Mouse (Mus musculus) layer of hippocampus, adult 18-20 months (tissue): Measurements from ENCODE around the gene Agpat4. TPM values are rescaled to one million over a fixed set of nuclear protein-coding genes. Genes with fewer than 3 reads are reported as not detected.

Experiments
- DNase-seq, 2 experiments: peaks; one replicate each; pipeline ENCODE4 v3.0.0; 2022; ENCODE audit warnings: low spot score in 2 of 2
- total RNA-seq, 2 experiments: library from RNA; stranded (reverse); gene quantifications; 2 replicates each; pipeline ENCODE4 v1.2.3; 2021

Gene Agpat4
- total RNA-seq, 2 experiments from 2014 or later, result 71.2 to 74.9 TPM

DNA sequence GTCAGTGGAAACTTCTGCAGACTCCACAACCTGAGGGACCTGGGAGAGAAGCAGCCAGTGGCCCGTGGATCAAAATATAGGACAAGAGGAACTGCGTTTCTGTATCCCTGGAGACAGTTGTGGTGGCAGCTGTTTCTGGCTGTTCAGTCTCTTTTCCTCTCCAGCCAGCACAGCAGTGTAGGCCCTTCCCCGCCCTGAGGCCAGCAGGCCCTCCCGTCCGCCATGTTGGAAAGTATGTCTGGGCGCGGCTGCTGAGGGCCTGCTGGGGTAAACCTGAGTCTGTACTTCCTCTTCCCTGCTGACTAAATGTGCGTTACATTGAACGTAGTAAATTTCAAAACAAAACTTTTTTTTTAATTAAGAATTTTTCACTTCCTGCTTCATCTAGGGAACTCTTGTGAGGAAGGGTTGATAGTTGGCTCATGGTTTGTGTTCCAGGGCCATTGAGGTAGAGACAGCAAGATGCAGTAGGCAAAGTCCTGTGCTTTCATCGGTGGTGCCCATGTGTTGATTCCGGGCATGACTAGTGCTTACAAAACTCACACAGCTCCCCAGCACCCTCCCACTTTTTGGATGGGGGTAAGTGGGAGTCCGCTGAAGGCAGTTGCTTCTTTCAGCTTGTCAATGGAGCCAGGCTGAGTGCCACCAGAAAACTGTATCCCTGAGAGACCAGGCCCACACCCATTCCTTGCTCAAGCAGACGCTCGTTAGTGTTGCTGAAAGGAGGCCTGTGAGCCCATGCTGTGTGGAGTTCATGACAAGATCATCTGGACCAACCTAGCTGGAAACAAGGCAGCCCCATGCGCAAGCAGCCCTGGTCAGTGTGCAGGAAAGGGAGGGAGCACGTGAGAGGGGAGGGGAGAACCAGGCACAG, 40.9 kb downstream of the Agpat4 start:
- peak in 1 of 2 experiments; percentile 31 for DNase-seq

DNA sequence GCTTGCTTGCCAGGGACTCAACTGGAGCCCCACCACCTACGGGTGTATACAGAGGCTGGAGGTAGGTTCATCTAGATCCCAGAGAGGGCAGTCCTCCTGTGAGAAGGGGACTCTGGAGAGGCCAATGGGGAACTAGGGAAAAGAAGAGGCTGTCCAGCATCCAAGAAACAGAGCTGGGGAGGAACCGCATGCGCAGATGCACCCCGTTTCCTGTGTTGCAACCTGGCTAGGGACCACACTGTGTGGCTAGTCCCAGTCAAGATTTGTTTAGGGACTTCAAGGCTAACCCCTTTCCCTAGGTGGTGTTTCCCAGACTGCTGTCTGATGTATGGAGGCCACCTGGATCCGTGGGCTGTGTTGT, 41.5 kb downstream of the Agpat4 start:
- no peak for DNase-seq

DNA sequence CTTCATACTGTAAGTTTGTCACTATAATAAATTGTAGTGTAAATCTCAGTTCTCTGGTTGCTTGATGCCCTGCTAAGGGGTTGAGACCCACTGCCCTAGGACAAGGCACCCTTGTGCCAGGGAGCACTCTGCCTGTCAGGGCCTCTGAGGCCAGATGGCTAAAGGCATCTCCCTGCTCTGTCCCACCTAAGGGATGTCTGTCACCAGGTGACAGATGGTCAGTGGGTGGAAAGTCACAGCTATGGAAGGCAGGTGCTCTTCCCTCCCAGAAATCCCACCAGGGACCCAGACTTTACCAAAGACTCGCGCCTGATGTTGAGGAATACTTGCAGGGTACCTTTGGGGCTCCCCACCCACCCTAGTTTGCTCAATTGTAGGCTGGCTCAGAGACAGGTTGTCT, 42.0 kb downstream of the Agpat4 start:
- DNase-seq, result no peak

DNA sequence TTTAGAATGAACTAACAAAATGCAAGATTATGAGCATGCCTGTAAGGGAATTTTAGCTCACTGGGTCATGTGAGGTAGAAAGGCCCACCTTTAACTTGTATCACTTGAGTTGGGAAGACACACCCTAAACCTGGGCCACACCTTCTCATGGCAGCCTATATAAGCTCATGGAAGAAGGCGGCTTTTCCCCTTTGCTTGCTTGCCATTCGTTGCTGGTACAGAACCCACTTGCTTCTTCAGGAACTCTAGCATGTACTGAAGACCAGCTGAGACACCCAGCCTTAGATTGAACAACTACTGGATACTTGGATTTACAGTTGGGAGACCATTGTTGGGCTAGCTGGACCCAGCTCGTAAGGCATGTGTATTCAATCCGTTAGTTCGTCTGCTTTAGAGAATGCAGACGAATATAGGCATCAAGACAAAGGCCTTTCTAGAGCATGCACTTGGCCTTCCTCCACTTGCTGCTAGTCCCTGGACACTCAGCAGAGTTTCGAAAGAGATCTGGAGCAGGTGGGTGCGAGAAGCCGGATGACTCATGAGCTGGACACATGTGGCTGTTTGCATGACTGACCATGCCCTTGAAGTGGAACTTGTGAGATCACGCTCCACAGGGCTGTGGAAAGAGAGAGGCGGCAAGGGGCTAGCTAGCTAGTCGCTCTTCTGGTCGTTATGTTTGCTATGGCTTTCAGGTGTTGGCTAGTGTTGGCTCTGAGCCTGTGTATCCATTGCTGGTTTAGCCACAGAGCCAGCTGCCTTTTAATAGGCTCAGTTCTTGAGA, 42.7 kb downstream of the Agpat4 start:
- DNase-seq, result no peak

DNA sequence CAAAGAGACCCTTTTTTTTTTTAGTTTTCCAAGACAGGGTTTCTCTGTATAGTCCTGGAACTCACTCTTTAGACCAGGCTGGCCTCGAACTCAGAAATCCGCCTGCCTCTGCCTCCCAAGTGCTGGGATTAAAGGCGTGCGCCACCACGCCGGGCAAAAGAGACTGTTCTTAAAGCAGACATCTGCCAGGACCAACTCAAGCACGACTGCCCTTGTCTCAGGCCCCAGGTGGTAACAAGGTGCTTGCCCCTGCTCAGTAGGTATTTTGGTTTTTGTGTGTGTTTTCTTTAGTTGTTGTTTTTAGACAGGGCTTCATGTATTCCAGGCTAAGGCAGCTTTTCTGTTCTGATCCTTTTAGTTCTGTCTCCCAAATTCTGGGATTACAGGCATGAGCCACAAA, 43.4 kb downstream of the Agpat4 start:
- DNase-seq, result no peak

DNA sequence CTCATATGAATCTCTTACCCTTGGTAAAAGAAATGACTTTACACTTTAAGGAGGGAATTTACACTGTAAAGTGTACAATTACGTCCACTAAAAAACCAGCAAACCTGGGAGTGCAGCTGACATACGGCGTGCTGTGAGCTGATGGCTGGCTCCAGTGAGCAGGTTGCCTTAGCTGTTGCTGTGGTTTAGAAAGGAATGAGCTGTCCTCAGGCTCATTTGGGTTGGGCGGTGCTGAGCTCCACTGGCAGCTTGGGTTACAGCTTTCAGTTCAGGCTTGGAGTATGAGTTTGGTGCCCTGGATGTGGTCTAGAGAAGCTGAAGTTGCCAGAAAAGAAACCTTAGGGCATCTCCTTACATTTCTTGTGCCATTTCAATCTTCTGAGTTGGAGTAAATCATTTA, 44.3 kb downstream of the Agpat4 start:
- DNase-seq, result peak in 1 of 2 experiments; percentile 33

DNA sequence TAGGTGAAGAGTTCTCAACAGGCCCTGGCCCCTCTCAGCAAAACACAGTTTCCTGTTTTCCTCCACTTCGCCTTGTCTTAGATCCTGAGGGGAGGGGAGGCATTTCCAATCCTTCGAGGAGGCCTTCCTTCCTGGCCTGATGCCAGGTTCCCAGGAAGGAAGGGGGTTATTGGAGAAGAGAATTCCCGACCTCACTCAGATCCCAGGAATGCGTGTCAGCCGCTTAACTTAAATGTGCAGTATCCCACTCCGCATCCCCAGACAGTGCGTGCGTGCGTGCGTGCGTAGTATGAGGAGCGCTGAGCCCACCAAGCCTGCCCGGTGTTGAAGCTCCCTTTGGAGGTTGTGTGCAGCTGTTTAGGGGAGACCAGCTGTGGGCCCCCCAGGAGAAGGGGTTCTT, 44.9 kb downstream of the Agpat4 start:
- DNase-seq, result no peak

DNA sequence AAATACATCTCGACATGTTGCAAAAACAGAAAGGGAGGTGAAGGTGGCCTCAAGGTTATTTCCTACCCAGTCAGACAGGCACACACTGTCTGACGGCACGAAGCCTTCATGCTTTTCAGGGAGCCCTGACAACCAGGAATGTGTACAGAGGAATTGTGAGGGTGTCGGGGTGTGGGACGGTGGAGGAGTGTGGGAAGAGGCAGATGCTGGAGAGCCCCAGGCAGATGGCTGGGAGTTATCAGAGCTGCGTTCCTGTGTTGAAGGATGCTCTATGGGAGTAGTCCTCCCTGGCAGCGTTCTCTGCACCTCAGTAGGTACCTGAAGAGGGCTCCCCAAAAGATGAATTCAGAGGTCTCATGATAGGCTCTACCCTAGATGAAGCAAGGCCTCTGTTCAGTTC, 45.4 kb downstream of the Agpat4 start:
- peak; percentile 82 to 88 for DNase-seq

DNA sequence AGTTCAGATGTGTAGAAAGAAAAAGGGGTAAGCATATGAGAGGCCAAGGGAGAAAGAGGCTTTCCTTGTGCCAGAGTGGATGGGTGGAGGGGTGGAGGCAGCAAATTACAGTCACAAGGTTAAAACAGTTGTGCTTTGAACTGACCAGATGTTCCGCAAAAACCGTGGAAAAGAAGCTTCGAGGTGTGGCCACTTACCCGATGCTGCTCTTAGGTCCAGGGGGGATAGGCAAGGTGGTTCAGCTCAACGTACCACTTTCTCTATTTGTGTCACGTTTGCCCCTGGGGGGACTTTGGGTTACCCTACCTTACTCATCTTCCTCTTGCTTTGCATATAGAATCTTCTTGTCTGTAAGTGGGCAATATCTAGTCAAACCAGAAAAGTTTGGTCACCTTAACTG, 46.0 kb downstream of the Agpat4 start:
- DNase-seq, result no peak

DNA sequence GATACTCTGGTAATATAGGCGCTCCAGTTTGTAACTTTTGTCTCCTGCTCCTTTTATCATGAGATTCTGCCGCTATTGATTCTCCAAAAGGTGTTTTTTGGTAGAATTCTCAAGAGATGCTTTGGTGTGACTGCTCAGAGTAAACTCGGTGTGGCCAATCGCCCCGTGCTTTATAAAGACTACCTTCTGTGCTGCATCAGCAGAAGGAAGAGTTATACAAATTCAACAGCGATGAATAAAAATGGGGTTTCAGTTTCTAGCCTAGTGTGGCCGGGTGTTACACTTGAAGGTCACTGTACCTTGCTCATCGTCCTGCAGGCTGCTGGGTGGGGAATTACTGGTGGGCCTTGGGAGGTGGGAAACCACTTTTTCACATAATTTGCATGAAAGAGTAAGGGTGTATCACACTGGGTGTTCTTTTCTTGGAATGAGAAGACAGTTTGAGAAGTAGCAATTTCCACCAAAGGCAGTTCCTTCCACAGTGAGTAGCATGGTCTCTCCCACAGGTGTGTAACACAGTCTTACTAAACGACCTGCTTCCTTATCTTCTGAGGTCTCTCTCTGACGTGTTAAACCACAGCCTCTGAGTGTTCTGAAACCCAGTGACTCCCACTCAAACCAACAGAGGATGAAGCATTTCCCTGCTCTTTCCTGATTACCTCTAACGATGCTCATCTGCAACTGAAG, 46.6 kb downstream of the Agpat4 start:
- no peak for DNase-seq

DNA sequence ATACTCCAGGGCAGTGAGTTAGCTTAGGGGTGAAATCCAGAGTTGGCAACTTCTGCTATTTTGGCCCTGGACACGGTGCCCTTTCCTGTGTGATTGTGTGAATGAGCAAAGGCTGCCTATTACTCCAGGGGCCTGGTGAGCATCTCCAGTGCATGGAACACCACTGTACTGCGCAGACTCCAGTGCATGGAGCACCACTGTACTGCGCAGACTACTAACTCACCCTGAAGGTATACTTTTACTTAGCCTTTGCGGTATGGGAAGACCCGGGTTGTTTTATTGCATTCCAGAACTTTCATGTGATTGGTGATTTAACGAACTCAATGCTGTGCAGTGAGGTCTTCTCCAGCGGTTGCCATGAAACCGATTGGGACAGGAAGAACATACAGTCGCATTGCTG, 47.2 kb downstream of the Agpat4 start:
- DNase-seq, result no peak

DNA sequence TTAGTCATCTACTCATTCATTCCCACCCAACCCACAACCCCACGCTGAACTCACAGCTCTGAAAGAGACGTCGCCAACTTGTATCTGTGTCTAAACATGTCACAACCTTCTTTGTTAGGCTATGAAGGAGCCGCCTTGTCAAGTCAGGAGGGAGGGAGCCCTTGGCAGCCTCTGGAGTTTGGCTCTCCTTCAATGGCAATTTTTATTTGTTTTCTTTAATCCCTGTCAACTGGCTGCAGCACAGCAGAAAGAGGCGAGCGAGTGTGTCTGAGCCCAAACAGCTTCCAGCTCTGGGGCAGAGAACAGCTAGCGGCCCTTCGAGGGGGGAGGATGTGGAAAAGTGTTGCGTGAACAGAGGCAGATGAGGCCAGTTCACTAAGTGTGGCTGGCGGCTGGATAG, 50.0 kb downstream of the Agpat4 start:
- peak; percentile 35 to 75 for DNase-seq

DNA sequence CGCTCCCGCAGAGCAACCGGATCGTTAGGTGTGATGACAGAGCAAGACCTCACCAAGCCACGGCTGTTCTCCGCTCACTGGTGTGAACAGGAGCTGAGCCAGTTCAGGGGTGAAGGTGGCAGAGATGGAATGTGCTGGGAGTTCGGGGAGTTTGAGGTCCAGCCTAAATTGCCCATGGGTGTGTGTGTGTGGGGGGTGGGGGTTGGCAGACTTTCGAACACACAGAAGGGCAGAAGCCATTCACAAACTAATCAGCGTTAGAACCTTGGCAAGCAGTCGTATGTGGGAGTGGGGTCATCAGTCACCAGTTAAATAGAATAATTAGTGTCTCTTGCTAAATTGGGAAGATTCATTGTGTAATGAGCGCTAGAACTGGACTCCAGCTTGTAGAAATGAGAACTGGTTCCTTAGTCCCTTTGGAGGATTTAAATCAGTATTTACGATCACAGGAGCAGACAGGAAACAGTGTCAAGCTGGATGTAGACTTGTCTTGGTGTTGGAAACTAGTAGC, 50.9 kb downstream of the Agpat4 start:
- DNase-seq, result no peak

DNA sequence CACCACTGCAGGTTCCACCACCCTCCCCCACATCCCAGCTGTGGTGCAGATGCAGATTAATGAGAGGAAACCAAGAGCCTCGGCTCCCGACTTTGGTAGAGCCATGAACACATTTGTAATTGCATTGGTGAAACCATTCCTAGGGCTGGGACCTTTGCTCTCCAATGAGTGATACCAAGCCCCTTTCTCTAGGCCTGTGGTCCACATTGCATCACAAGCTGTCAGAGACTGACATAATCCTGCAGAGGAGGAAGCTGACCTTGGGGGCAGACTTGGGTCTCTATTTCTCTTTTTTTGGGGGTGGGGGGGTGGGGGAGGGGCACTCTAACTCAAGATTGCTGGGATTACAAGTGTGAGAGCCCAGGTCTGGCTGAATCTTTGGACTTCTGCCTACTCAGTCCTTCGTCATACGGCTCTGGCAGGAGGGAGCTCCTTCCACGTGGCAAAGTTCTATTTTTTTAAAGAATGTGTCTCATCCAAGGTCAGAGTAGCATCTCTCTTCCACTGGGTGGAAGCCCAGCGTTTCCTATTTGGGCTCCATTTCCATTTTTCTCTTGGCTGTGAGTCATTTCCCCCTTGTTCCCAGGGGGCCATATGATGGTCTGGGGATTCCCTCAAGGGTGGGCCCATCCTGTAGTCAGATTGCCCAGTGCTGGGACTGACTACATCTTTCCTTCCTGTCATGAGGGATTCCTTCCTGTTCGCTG, 52.4 kb downstream of the Agpat4 start:
- DNase-seq, result no peak

DNA sequence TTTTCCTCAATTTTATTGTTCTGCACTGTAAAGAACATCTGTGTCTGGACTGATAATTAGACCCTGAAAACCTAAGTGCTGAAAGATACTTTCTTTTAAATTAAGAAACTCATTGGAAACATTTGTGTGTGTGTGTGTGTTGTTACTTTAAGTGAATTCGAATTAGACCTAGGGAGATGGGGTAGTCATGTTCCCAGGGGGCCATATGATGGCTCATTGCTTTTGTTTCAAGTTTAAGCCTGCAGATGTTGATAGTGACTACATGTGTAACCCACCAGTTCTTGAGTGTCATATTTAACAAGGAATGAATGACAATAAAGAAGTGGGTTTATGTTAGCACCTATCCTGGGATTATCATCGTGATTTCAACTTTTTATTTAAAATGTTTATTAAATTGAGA, 53.2 kb downstream of the Agpat4 start:
- DNase-seq, result no peak

DNA sequence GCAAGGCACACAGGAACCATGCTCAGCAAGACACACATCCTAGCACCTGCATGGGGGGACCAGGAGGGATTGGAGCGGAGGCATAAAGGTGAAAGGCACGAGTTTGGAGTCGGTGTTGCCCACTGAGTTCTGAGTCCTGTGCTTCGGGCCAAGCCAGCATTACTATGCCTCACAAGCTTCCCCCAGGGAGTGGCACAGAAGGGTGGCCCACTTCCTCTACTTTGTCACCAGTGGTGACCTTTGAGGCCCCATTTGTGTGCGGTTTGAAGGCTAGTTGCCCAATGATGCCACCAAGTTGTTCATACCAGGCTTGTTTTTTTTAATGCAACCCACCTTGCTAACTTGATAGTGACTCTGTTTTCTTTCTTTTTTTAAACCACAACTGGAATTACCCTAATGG, 55.7 kb downstream of the Agpat4 start:
- no peak for DNase-seq

DNA sequence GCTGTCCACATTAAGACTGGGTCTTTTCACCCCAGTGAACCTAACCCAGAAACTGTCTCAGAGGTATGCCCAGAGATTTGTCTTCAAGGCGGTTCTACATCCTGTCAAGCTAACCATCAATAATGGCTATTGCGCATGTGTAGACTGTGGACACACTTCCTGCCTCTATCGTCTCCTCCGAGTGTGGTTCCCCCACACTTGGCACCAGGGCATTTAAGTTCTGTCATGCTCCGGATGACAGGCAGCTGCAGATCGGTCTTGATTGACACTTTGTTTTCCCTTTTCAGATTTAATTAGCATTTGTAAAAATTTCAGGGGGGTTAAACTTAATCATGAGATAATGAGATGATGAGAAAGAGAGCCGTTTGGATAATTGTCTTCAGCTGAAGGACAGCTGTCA, 56.4 kb downstream of the Agpat4 start:
- no peak for DNase-seq

DNA sequence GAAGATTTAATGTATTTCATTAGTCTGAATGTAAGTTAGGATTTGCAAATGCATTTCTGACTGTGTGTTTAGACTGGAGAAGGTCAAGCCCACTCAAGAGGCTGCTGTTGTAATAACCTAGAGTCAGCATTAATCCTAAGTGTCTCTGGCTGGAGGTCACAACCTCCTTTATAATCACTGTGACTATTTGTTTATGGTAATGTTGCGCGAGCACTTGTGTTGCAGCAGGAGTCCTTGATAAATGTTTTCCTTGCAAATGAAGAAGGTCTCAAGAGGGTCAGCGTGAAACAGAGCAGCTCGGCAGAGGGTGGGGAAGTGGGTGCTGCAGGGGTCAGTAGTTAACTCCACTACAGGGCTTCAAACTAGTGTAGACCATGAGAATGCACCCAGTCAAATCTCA, 57.1 kb downstream of the Agpat4 start:
- DNase-seq, result no peak

DNA sequence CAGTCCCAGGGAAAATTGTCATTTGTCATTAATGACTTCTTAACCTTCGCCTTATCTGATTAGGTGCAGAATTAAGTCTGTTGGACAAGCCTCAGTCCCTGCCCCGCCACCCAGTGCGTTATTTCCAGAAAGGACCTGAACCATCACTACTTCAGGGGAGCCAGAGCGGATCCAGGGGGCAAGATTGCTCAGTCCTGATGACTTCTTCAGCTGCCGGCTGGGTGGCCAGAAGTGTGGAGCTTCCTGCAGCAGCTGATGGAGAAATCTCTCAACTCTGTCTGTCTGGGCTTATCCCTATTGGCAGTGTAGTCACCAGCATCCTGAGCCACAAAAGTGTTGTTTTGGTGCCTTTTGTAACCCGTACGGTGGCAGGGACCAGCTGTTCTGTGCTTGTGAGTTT, 60.8 kb downstream of the Agpat4 start:
- no peak for DNase-seq

DNA sequence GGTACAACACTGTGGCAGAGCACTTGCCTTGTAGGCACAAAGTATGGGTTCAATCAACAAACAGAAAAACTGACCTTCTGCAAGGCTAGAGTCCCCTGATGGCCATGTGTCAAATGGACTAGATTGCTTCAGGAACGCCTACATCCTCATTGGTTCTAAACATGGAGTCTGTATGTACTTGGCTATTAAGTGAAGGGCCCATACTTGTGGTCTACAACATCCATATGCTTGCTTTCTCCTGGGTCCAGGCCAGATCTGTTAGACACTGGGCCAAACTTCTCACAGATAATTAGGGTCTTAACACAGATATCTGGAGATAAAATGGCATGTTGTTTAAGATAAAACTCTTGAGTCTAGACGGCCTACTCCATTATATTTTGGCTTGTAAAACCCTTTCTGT, 61.3 kb downstream of the Agpat4 start:
- no peak for DNase-seq
